Mouse (Mus musculus): ENCODE measurements around the gene Snx32.

DNA sequence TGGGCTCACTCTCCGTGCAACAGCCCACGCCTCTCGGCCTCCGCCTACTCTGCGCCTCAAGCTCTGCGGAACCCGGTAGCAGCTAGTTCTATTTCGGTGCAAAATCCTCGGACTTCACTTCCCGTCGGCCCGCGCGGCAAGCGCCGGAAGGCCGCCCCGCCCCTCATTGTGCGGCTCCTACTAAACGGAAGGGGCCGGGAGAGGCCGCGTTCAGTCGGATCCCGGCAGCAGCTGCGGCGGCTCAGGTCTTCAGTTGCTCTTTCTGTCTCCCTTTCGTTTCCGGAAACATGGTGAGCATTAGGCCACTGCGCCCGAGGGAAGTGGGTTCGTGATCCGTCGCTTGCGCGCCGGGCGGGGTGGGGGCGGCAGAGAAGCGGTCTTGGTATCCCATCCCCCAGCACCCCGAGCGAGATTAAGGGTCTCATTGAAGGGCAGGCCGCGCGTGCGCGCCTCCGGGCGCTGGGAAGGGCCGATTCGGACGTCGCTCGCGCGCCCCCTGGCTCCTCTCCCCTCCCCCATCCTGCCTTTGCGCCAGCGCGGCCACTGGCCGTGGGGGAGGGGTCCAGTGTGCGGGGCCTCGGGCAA is 19.9 kb downstream of the Snx32 start, which contains the start of gene Cfl1:
- TF ChIP-seq POLR2AphosphoS2 (IDR thresholded peaks at IDR 0.05; ENCODE audit: insufficient read length, low read depth) = peak; percentile 74
- peak; percentile 68 for TF ChIP-seq SRF (IDR thresholded peaks at IDR 0.05; ENCODE audit: control insufficient read depth, insufficient read length, low read depth)
- TF ChIP-seq MAX (IDR thresholded peaks at IDR 0.05; ENCODE audit: low read depth) = no peak
- TF ChIP-seq POLR2A (IDR thresholded peaks at IDR 0.05; ENCODE audit: insufficient read length, low read depth) = peak; percentile 91
- TF ChIP-seq E2F4 (IDR thresholded peaks at IDR 0.05; ENCODE audit: insufficient read depth) = no peak
- TF ChIP-seq USF1 (IDR thresholded peaks at IDR 0.05; ENCODE audit: low read depth) = no peak
- peak in 1 of 3 experiments; percentile 46 for TF ChIP-seq MYOG (IDR thresholded peaks at IDR 0.05; ENCODE audit: control insufficient read depth in 1 of 3, insufficient read depth in 1 of 3, insufficient read length in 2 of 3, low read depth in 2 of 3)
